Mouse (Mus musculus) embryonic facial prominence, embryonic 12.5 days (tissue): ENCODE measurements at regions not wholly inside any gene's neighbourhood (a gene's known extent, or its start where the extent isn't known, plus 50 kb on each side); places are given as distances from the start of the nearest gene placed in this dataset.

Source experiments
- ATAC-seq: fragments of 200-750 bp; cut with Nextera tagmentation; 2 replicates; pipeline ENCODE4 v1.8.0; 2017; ENCODE audit not compliant: insufficient number of reproducible peaks, insufficient read depth, low FRiP score, low TSS enrichment
- H3K27ac ChIP-seq: fragments of 300-500 bp; sonication (generic); 2 replicates; pipeline ENCODE4 v1.5.1; 2016; ENCODE audit warnings: mild to moderate bottlenecking
- H3K27me3 ChIP-seq: fragments of 300-500 bp; sonication (generic); 2 replicates; pipeline ENCODE4 v1.6.1; 2016; ENCODE audit warnings: mild to moderate bottlenecking, moderate library complexity
- H3K36me3 ChIP-seq: fragments of 300-500 bp; sonication (generic); 2 replicates; pipeline ENCODE4 v1.6.1; 2016; ENCODE audit warnings: mild to moderate bottlenecking
- H3K4me1 ChIP-seq: fragments of 300-500 bp; sonication (generic); 2 replicates; pipeline ENCODE4 v1.6.1; 2016
- H3K4me2 ChIP-seq: fragments of 300-500 bp; sonication (generic); replicated peaks from 2 replicates; pipeline ENCODE4 v1.6.1; 2016; ENCODE audit warnings: mild to moderate bottlenecking, moderate library complexity
- H3K4me3 ChIP-seq: fragments of 300-500 bp; sonication (generic); 2 replicates; pipeline ENCODE4 v1.5.1; 2016; ENCODE audit warnings: mild to moderate bottlenecking
- H3K9ac ChIP-seq: fragments of 300-500 bp; sonication (generic); 2 replicates; pipeline ENCODE4 v1.6.1; 2016; ENCODE audit warnings: mild to moderate bottlenecking, moderate library complexity
- H3K9me3 ChIP-seq: fragments of 300-500 bp; sonication (generic); 2 replicates; pipeline ENCODE4 v1.6.1; 2016; ENCODE audit warnings: mild to moderate bottlenecking, moderate library complexity
- WGBS: fragments of 180-500 bp; shearing (Covaris S2); methylation state at CpG from one replicate; pipeline ENCODE4 v1.1.7; 2016; 5-methylcytosine and 5-hydroxymethylcytosine counted together

GRCm38 (mm10) chr2:147717484-147717947 lies 329.3 kb downstream of the Foxa2 start:
- 95% methylated on average over 12 of the region's 12 CpGs for WGBS
- Histone ChIP-seq H3K4me2 (no peak overlapping the region), H3K27ac (no peak overlapping the region), H3K4me1 (no peaks in the 10 kb centered on the region), H3K9ac (no peak overlapping the region), H3K4me3 (no peak overlapping the region), H3K9me3 (no peaks in the 10 kb centered on the region), H3K36me3 (no peaks in the 10 kb centered on the region), H3K27me3 (no peaks in the 10 kb centered on the region)
- ATAC-seq, result no peak

GRCm38 (mm10) chr2:147715791-147716190 lies 331.0 kb downstream of the Foxa2 start:
- WGBS, result 83% methylated on average over 5 of the region's 5 CpGs
- ATAC-seq, result no peak
- H3K27ac ChIP-seq, result no peak overlapping the region

GRCm38 (mm10) chr2:147710593-147711265 lies 336.0 kb downstream of the Foxa2 start:
- Histone ChIP-seq H3K9ac (no peak overlapping the region), H3K36me3 (no peaks in the 10 kb centered on the region), H3K9me3 (no peaks in the 10 kb centered on the region), H3K27ac (no peak overlapping the region), H3K4me3 (no peak overlapping the region), H3K4me2 (no peak overlapping the region), H3K4me1 (peaks cover 3% of the 10 kb centered on the region; the same call in 1 of the 2 replicates), H3K27me3 (no peaks in the 10 kb centered on the region)
- no peak for ATAC-seq
- 63% methylated on average over 8 of the region's 8 CpGs for WGBS

More at GRCm38 (mm10) chr2:147715791-147716190, 331.0 kb downstream of the Foxa2 start:
- no peak overlapping the region for H3K4me2 ChIP-seq
- no peaks in the 10 kb centered on the region for H3K27me3 ChIP-seq
- H3K9me3 ChIP-seq, result no peaks in the 10 kb centered on the region
- H3K9ac ChIP-seq, result no peak overlapping the region
- no peak overlapping the region for H3K4me3 ChIP-seq
- no peaks in the 10 kb centered on the region for H3K36me3 ChIP-seq
- H3K4me1 ChIP-seq, result no peaks in the 10 kb centered on the region

- no peaks in the 10 kb centered on the region for H3K36me3 ChIP-seq
- peaks cover 3% of the 10 kb centered on the region; the same call in 1 of the 2 replicates for H3K4me1 ChIP-seq
- H3K9ac ChIP-seq, result no peak overlapping the region
- H3K9me3 ChIP-seq, result no peaks in the 10 kb centered on the region
- H3K4me2 ChIP-seq, result no peak overlapping the region
- ATAC-seq, result no peak
- no peak overlapping the region for H3K27ac ChIP-seq
- no peak overlapping the region for H3K4me3 ChIP-seq
- H3K27me3 ChIP-seq, result no peaks in the 10 kb centered on the region
These were observed 337.0 kb downstream of the Foxa2 start for GRCm38 (mm10) chr2:147709799-147710198.

- Histone ChIP-seq H3K4me3 (no peak overlapping the region), H3K27me3 (no peaks in the 10 kb centered on the region), H3K36me3 (no peaks in the 10 kb centered on the region), H3K9me3 (no peaks in the 10 kb centered on the region), H3K4me2 (no peak overlapping the region), H3K9ac (no peak overlapping the region), H3K4me1 (peaks cover 3% of the 10 kb centered on the region; the same call in 1 of the 2 replicates), H3K27ac (no peak overlapping the region)
- 83% methylated on average over 6 of the region's 6 CpGs for WGBS
- ATAC-seq, result no peak
These were observed 339.6 kb downstream of the Foxa2 start for GRCm38 (mm10) chr2:147707156-147707555.

- no peaks in the 10 kb centered on the region for H3K36me3 ChIP-seq
- ATAC-seq, result no peak
- WGBS, result 74% methylated on average over 10 of the region's 10 CpGs
- no peak overlapping the region for H3K27ac ChIP-seq
- H3K9ac ChIP-seq, result no peak overlapping the region
- H3K4me2 ChIP-seq, result no peak overlapping the region
- H3K4me1 ChIP-seq, result no peaks in the 10 kb centered on the region
- H3K9me3 ChIP-seq, result no peaks in the 10 kb centered on the region
- H3K4me3 ChIP-seq, result no peak overlapping the region
- H3K27me3 ChIP-seq, result no peaks in the 10 kb centered on the region
These were observed 342.3 kb downstream of the Pax1 start for GRCm38 (mm10) chr2:147703981-147704380.

- no peak for ATAC-seq
- Histone ChIP-seq H3K4me3 (no peak overlapping the region), H3K4me2 (no peak overlapping the region), H3K4me1 (no peaks in the 10 kb centered on the region), H3K9me3 (no peaks in the 10 kb centered on the region), H3K27me3 (no peaks in the 10 kb centered on the region), H3K9ac (no peak overlapping the region), H3K27ac (no peak overlapping the region), H3K36me3 (no peaks in the 10 kb centered on the region)
- WGBS, result 54% methylated on average over 6 of the region's 6 CpGs
These were observed 340.8 kb downstream of the Pax1 start for GRCm38 (mm10) chr2:147702330-147703063.

GRCm38 (mm10) chr2:147699524-147700081 lies 337.9 kb downstream of the Pax1 start:
- Histone ChIP-seq H3K4me2 (no peak overlapping the region), H3K27me3 (no peaks in the 10 kb centered on the region), H3K36me3 (no peaks in the 10 kb centered on the region), H3K4me1 (no peaks in the 10 kb centered on the region), H3K27ac (no peak overlapping the region), H3K9ac (no peak overlapping the region), H3K4me3 (no peak overlapping the region), H3K9me3 (no peaks in the 10 kb centered on the region)
- 77% methylated on average over 6 of the region's 6 CpGs for WGBS
- ATAC-seq, result no peak

- H3K4me1 ChIP-seq, result 0 out of 2 replicates have a peak, but pooled peaks cover 3% of the 10 kb centered on the region
- H3K27ac ChIP-seq, result no peak overlapping the region
- H3K27me3 ChIP-seq, result no peaks in the 10 kb centered on the region
- 78% methylated on average over 10 of the region's 10 CpGs for WGBS
- H3K9me3 ChIP-seq, result no peaks in the 10 kb centered on the region
- no peak overlapping the region for H3K4me2 ChIP-seq
- ATAC-seq, result no peak
- no peaks in the 10 kb centered on the region for H3K36me3 ChIP-seq
- H3K9ac ChIP-seq, result no peak overlapping the region
- no peak overlapping the region for H3K4me3 ChIP-seq
These were observed 330.2 kb downstream of the Pax1 start for GRCm38 (mm10) chr2:147691896-147692295.

- Histone ChIP-seq H3K9me3 (no peaks in the 10 kb centered on the region), H3K27ac (no peak overlapping the region), H3K4me1 (0 out of 2 replicates have a peak, but pooled peaks cover 3% of the 10 kb centered on the region), H3K27me3 (no peaks in the 10 kb centered on the region), H3K9ac (no peak overlapping the region), H3K4me2 (no peak overlapping the region), H3K36me3 (no peaks in the 10 kb centered on the region), H3K4me3 (no peak overlapping the region)
- no peak for ATAC-seq
- 55% methylated on average over 15 of the region's 15 CpGs for WGBS
These were observed 328.9 kb downstream of the Pax1 start for GRCm38 (mm10) chr2:147690506-147691208.

GRCm38 (mm10) chr2:147688742-147689141 lies 327.0 kb downstream of the Pax1 start:
- Histone ChIP-seq H3K4me3 (no peak overlapping the region), H3K27me3 (no peaks in the 10 kb centered on the region), H3K4me1 (0 out of 2 replicates have a peak, but pooled peaks cover 3% of the 10 kb centered on the region), H3K9ac (no peak overlapping the region), H3K27ac (no peak overlapping the region), H3K36me3 (no peaks in the 10 kb centered on the region), H3K9me3 (no peaks in the 10 kb centered on the region), H3K4me2 (no peak overlapping the region)
- WGBS, result 17% methylated on average over 6 of the region's 6 CpGs
- no peak for ATAC-seq
